Mouse (Mus musculus): Measurements from ENCODE around the gene Mmp21.

The Mmp21 gene

GRCm38 (mm10) chr7:133662467-133662866, 17.4 kb downstream of the Mmp21 start:
- DNase-seq (ENCODE audit: low read depth, low spot score): no peak

- DNase-seq (ENCODE audit: low read depth, low spot score): no peak
These were observed 34.1 kb downstream of the Mmp21 start for GRCm38 (mm10) chr7:133645716-133646115.

GRCm38 (mm10) chr7:133638821-133639220, 41.0 kb downstream of the Mmp21 start:
- no peak for DNase-seq (ENCODE audit: low read depth, low spot score)

GRCm38 (mm10) chr7:133638306-133638705, 41.6 kb downstream of the Mmp21 start:
- no peak for DNase-seq (ENCODE audit: low read depth, low spot score)

- DNase-seq (ENCODE audit: low read depth, low spot score): peak; percentile 100
These were observed 42.2 kb downstream of the Mmp21 start, which contains the start of gene Edrf1 for GRCm38 (mm10) chr7:133637361-133638305. Gene Edrf1, plus strand, starts transcription at chr7:133637543.

GRCm38 (mm10) chr7:133636738-133637352, 43.0 kb downstream of the Mmp21 start:
- DNase-seq (ENCODE audit: low read depth, low spot score): peak; percentile 93

GRCm38 (mm10) chr7:133634932-133635650, 44.8 kb downstream of the Mmp21 start:
- DNase-seq (ENCODE audit: low read depth, low spot score): peak; percentile 12

GRCm38 (mm10) chr7:133632476-133632875, 47.4 kb downstream of the Mmp21 start:
- DNase-seq (ENCODE audit: low read depth, low spot score): peak; percentile 78

GRCm38 (mm10) chr7:133630821-133631220, 49.0 kb downstream of the Mmp21 start:
- no peak for DNase-seq (ENCODE audit: low read depth, low spot score)

- DNase-seq (ENCODE audit: low read depth, low spot score): peak; percentile 18
These were observed 52.5 kb downstream of the Mmp21 start for GRCm38 (mm10) chr7:133627184-133627936.

Data from ZHBTc4 (cell line).